Mouse (Mus musculus): ENCODE results near the gene Olfr1128.

DNA sequence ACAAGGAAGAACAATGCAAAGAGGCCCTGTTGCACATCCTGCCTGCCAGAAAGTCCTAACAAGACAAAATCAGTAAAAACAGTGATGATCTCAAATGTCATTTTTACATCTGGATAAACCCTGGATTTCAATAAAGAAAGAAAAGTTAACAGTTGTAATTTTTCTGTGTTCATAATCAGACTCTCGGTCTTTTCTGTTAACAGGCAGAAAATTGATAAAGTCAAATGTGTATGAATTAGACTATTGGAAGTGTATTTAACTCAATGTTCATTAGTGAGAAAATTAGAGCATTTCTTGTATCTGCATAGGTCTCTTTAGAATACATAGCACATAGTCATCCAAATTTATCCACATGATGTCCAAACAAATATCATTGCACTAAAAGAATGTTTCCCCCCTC lies at the start of gene Olfr1128:
- no peak for TF ChIP-seq GATA1 (IDR thresholded peaks at IDR 0.05; ENCODE audit: low read depth, low read length)
- no peak for TF ChIP-seq TAL1 (IDR thresholded peaks at IDR 0.05; ENCODE audit: low read length)
- no peak for TF ChIP-seq ZMIZ1 (IDR thresholded peaks at IDR 0.05; ENCODE audit: low read depth, low read length)
- no peak for TF ChIP-seq ZC3H11A (IDR thresholded peaks at IDR 0.05; ENCODE audit: low read depth, low read length)
- no peak for TF ChIP-seq POLR2A (IDR thresholded peaks at IDR 0.05; ENCODE audit: control insufficient read depth in 1 of 2, insufficient read depth in 1 of 2, low read depth in 1 of 2, low read length in 2 of 2, poor library complexity in 1 of 2)
- no peak for TF ChIP-seq CHD1 (IDR thresholded peaks at IDR 0.05; ENCODE audit: low read depth, low read length)
